Mouse (Mus musculus): ENCODE results near the gene Zfp84.
"Not testable (repeated sequence)": the region's sequence is repeated elsewhere in the genome, so short reads cannot be mapped to it uniquely, and the experiment has no call there.

Gene Zfp84

DNA sequence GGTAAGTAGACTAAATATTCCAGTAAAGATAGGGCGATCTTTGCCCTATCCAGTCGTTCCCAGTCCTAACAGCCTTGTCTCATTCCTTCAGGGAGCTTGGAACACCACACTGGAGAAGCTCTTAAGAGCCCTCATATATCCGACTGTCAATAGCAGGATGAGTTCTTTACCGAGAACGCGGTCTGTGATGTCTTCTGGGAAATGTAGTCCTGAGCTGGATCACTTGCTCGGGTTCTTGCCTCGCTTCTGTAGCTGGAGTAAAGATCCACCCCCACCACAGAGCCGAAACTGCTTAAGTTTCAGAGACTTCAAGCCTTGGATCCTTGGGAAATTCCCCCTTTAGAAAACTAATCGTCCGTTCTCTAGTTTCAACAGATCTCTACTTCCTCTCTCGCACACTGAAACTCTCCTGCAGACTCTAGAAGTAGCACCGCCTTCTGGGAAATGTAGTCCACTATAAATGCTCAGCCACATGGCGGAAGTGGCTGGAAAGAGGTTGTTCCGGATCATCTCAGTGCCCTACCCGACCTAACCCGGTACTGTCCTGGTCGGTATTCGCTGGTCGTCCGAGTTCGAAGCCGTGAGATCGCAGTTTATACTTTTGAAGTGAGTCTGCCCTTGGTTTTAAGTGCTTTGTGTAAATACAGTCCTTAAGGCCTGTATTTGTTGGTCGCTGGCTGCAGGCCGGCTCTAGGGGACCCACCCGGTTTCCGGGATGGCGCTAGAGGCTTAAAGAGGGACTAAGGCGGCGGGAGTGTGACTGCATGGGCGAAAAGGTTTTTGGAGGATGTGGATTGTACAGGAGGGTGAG, at the start of gene Zfp84:
Gene Zfp84, plus strand, starts transcription at position 463 of the 811 bp plus-strand sequence.
- peak; percentile 83 to 86 for DNase-seq

DNA sequence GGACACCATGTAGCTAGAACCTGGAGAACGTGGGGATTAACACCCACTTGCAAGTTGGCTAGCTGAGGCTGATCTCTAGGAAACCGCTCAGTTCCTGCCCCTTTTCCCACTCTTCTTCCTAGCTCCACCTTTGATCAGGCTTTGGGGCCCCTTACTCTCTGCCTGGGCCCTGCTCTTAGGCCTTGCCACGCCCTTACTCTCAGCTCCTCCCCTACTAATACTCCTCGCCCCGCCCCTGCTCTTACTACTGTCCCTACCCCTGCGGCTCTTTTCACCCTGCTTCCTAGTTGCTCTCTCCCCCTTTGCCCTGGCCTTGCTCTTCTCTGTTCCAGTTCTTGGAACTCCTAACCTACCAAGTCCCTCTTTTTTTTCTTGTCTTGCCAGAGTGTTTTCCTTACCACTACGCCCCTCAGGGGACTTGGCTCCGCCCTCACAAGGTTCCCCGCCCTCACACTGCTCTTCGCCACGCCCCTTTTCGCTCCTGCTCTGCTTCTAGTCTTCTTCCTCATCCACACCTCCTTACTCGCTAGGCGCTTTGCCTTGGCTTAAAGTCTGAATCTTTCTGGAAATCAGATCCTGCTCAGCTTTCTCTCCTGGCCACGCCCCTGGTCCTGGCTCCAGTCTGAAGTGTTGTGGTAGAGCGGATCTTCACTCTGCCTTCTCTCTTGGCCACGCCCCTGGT, 42.8 kb upstream of the Zfp84 start:
- DNase-seq = not testable (repeated sequence)

- not testable (repeated sequence) for DNase-seq
Observed at GRCm38 (mm10) chr7:29726860-29727259, 41.5 kb upstream of the Zfp84 start, which contains the start of gene Catsperg2. Catsperg2 (minus strand) TSS chr7:29727032.

DNA sequence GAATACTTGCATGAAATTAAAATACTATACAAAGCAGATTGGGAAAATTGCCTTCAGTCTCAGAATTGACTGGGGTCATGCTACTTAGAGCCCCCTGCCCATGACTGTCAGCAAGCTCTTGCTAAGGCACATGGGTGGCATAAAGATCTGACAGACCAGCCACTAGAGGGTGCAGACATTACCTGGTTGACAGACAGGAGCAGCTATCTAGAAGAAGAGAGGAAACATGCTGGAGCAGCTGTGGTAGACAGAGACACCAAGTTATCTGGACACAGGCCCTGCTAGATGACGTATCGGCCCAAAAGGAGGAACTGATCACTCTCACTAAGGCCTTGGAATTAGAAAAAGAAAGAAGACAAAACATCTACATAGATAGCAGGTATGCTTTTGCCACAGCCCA, 40.3 kb upstream of the Zfp84 start:
- DNase-seq = no peak

DNA sequence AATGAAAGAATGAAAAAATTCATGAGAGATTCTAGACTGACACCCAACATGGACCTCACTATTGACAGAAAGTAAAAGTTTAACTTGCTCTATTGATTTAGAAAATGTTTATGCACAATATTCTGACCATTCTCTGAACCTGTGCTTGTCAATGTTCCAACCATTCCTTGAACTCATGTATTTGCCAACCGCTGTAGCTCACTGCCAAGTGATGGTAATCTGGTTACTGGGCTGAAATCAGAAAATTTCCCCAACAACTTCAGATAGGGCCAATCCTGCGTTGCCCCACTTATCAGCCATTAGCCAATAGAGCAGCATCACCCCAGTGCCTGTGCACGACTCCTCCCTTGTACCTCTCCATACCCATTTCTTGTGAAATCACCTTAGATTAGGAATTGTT, 26.1 kb upstream of the Zfp84 start:
- DNase-seq = no peak

GRCm38 (mm10) chr7:29760476-29760875, 7.9 kb upstream of the Zfp84 start:
- no peak for DNase-seq

GRCm38 (mm10) chr7:29764702-29765101, 3.6 kb upstream of the Zfp84 start:
- DNase-seq = no peak

DNA sequence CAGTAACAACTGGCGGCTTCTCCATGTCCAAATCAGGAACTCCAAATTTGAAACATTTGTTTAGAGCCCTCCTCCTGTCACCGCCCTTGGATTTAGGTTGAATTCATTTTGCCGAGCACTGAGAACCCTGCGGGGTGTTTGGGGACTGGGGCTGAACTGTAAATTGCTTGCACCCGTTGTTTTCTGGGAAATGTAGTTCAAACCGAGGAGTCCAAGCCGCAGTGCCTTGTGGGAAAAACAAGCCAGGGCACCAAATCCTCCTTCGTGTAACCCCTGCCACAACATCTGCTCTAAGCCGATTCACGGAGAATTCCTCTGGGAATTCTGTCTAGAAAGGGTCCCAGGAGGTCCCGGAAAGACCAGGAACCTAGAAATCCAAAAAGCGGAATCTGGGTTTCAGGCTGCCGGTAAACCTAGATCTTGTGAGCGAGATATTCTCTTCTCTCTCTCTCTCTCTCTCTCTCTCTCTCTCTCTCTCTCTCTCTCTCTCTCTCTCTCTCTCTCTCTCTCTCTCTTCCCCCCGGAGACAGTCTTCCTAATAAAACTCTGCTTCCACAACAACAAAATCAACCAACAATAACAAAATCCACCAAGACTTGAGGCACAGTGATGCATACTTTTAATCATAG, 1.2 kb upstream of the Zfp84 start:
- DNase-seq = peak; percentile 75 to 80

DNA sequence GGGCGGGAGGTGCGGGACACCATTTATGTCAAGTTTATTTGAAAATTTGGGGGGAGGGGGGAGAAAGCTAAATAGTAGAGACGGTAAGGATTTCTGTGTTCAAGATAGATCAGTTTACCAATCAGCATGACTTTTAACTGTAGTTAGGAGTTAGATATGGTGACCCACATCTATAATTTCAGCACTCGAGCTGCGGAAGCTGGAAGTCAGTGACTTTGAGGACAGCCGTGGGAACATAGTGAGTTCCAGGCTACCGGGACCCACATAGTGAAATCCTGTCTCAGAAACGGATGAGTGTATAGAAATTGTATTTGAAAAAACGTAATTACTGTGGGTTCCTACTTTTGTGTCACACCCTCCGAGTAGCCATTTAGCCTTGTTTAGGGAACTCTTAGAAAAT, 628 bp downstream of the Zfp84 start:
- DNase-seq = no peak

DNA sequence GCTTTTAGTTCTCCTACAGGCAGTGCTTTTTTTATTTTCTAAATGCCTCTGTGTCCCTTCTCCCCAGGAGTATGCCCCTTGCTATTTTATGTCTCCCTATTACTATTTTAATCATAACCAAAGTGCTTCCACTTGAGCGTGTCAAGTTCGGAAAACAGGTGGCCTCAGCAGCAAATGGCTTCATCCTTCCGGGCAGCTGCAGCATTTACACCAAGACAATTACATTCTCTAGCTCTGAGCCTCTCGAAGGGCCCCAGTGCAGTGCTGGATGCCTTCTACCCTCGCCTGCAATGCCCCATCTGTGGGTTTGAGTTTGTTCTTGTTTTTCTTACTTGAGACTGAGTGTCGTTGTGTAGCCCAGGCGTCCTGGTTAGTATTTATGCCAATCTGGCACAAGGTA, 5.2 kb downstream of the Zfp84 start:
- DNase-seq = no peak

- DNase-seq = no peak
Observed at GRCm38 (mm10) chr7:29774371-29774770, 6.0 kb downstream of the Zfp84 start.

DNA sequence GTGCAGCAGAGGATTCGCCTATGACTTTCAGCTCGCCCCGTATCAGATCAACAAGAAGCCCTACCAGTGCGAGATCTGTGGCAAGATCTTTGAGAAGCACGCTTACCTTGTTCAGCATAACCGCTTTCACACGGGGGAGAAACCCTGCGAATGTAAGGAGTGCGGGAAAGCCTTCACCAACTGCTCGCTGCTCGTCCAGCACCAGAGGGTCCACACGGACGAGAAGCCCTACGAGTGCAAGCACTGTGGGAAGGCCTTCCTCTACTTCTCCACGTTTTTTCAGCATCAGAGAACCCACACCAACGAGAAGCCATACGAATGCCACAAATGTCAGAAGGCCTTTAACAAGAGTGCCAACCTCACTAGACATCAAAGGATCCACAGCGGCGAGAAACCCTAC, 8.2 kb downstream of the Zfp84 start:
- no peak for DNase-seq

- no peak for DNase-seq
Observed at GRCm38 (mm10) chr7:29777372-29777771, 9.0 kb downstream of the Zfp84 start.

- peak; percentile 71 to 77 for DNase-seq
Observed at GRCm38 (mm10) chr7:29783871-29784551, 15.7 kb downstream of the Zfp84 start, which contains the start of gene Zfp30. Zfp30 (plus strand) TSS chr7:29783998.

GRCm38 (mm10) chr7:29785023-29785422, 16.7 kb downstream of the Zfp84 start:
- no peak for DNase-seq

GRCm38 (mm10) chr7:29785888-29786287, 17.5 kb downstream of the Zfp84 start:
- no peak for DNase-seq

DNA sequence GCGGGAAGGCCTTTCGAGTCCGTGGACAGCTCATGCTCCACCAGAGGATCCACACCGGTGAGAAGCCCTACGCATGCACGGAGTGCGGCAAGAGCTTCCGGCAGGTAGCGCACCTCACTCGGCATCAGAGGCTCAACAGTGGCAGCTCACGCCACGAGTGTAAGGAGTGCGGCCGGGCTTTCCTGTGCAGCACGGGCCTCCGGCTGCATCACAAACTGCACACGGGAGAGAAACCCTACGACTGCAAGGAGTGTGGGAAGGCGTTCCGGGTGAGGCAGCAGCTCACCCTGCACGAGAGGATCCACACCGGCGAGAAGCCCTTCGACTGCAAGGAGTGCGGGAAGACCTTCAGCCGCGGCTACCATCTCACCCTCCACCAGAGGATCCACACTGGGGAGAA, 24.6 kb downstream of the Zfp84 start:
- no peak for DNase-seq

- DNase-seq = no peak
Observed at GRCm38 (mm10) chr7:29807046-29807445, 38.7 kb downstream of the Zfp84 start.

GRCm38 (mm10) chr7:29812244-29812643, 43.9 kb downstream of the Zfp84 start:
- DNase-seq = no peak

GRCm38 (mm10) chr7:29814381-29814780, 46.0 kb downstream of the Zfp84 start:
- DNase-seq = no peak

DNA sequence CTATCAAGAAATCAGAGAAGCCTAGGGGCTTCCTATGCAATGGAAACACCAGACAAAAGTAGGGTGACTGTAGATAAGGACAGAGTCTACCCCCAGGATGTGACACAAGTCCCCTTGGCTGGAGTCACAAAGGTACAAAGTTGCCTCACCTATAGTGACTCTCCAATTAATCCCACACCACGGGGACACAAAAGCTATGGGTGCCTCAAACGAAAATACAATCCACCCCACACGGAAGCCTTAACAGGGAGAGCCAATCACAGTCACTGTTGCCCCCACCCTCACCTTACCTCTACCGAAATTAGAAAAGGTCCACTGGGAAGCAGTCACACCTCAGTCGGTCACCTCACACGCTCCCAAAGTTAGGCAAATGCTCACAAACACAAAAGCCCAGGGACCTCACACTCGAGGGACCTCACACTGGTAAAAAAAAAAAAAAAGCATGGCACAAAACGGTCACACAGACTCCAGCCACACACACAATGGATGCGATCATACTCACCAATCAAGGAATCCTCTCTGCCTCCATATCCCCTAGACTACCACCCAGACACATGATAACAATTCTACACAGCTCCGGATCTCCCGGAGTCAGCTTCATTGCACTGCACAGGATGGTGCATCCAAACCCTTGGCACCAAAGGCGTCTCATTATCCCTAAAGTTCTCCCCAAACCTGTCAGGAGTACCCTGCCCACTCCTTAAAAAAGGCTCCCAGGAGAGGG, 46.9 kb downstream of the Zfp84 start:
- DNase-seq = no peak

GRCm38 (mm10) chr7:29815910-29816429, 47.6 kb downstream of the Zfp84 start, which contains the start of gene Zfp790:
Zfp790 (plus strand) TSS chr7:29816114.
- peak; percentile 76 to 84 for DNase-seq
